Mouse (Mus musculus) thymus, adult 2 months (tissue): ENCODE data around the gene Rheb. TPM values are rescaled to one million over a fixed set of nuclear protein-coding genes. Genes with fewer than 3 reads are reported as not detected.

ENCODE experiments used
- DNase-seq: peaks from one replicate; pipeline ENCODE4 v3.0.0; 2021
- H3K27ac ChIP-seq: fragments of 200-500 bp; 2 replicates; pipeline ENCODE4 v1.5.1; 2012; ENCODE audit warnings: low read length, control low read depth; ENCODE audit not compliant: control insufficient read depth, insufficient read depth
- H3K27me3 ChIP-seq: fragments of 200-500 bp; 2 replicates; pipeline ENCODE4 v1.6.1; 2012; ENCODE audit warnings: mild to moderate bottlenecking, low read length, moderate library complexity, mixed read lengths; ENCODE audit not compliant: control insufficient read depth, insufficient read depth
- H3K36me3 ChIP-seq: fragments of 200-500 bp; 2 replicates; pipeline ENCODE4 v1.6.1; 2012; ENCODE audit warnings: mild to moderate bottlenecking, low read length, moderate library complexity; ENCODE audit not compliant: control insufficient read depth, insufficient read depth
- H3K4me1 ChIP-seq: fragments of 200-500 bp; replicated peaks from 2 replicates; pipeline ENCODE4 v1.6.1; 2012; ENCODE audit warnings: low read length; ENCODE audit not compliant: control insufficient read depth, insufficient read depth
- H3K4me3 ChIP-seq: fragments of 200-500 bp; 2 replicates; pipeline ENCODE4 v1.5.1; 2012; ENCODE audit warnings: mild to moderate bottlenecking, low read length, control low read depth, moderate library complexity; ENCODE audit not compliant: control insufficient read depth, insufficient read depth
- CTCF ChIP-seq: fragments of 200-500 bp; IDR thresholded peaks from 2 replicates; pipeline ENCODE4 v1.5.1; 2012; ENCODE audit warnings: mild to moderate bottlenecking, control low read depth, low read length, moderate library complexity, borderline replicate concordance; ENCODE audit not compliant: control insufficient read depth, poor library complexity, insufficient read depth; ENCODE audit errors: extremely low read depth
- POLR2A ChIP-seq: fragments of 200-500 bp; IDR thresholded peaks from 2 replicates; pipeline ENCODE4 v1.6.1; 2012; ENCODE audit warnings: mild to moderate bottlenecking, low read length, control low read depth, moderate library complexity; ENCODE audit not compliant: control insufficient read depth, poor library complexity, insufficient read depth; ENCODE audit errors: extremely low read depth
- WGBS: fragments of 180-500 bp; shearing (Covaris S2); methylation state at CpG from one replicate; pipeline ENCODE4 v1.1.7; 2018; 5-methylcytosine and 5-hydroxymethylcytosine counted together
- polyA plus RNA-seq: library from polyadenylated mRNA; depleted of rRNA; stranded (reverse); fragments of >200 nt; gene quantifications from 2 replicates; pipeline ENCODE4 v1.2.3, GENCODE M21; 2012

Gene Rheb
- polyA plus RNA-seq, 1 experiment, result 23.1 TPM

GRCm38 (mm10) chr5:24801841-24802624 is 40.4 kb downstream of the Rheb start:
- Histone ChIP-seq H3K4me1 (no peaks in the 10 kb centered on the region), H3K36me3 (peaks cover 35% of the 10 kb centered on the region), H3K4me3 (no peak overlapping the region), H3K27ac (no peak overlapping the region), H3K27me3 (no peaks in the 10 kb centered on the region)
- 91% methylated on average over 6 of the region's 6 CpGs for WGBS
- no peak for DNase-seq
- TF ChIP-seq POLR2A, result no peak
- TF ChIP-seq CTCF, result no peak

GRCm38 (mm10) chr5:24800416-24800815 is 42.0 kb downstream of the Rheb start:
- TF ChIP-seq POLR2A, result no peak
- TF ChIP-seq CTCF, result no peak
- peak; percentile 23 for DNase-seq
- no peak overlapping the region for H3K27ac ChIP-seq
- peaks cover 21% of the 10 kb centered on the region for H3K36me3 ChIP-seq
- H3K4me3 ChIP-seq, result no peak overlapping the region
- no peaks in the 10 kb centered on the region for H3K27me3 ChIP-seq
- H3K4me1 ChIP-seq, result no peaks in the 10 kb centered on the region

GRCm38 (mm10) chr5:24798639-24799038 is 43.8 kb downstream of the Rheb start:
- no peak for DNase-seq
- Histone ChIP-seq H3K36me3 (peaks cover 5% of the 10 kb centered on the region), H3K27me3 (no peaks in the 10 kb centered on the region), H3K4me1 (no peaks in the 10 kb centered on the region), H3K27ac (no peak overlapping the region), H3K4me3 (no peak overlapping the region)
- TF ChIP-seq CTCF (no peak), POLR2A (no peak)
- 92% methylated on average over 10 of the region's 10 CpGs for WGBS

DNA sequence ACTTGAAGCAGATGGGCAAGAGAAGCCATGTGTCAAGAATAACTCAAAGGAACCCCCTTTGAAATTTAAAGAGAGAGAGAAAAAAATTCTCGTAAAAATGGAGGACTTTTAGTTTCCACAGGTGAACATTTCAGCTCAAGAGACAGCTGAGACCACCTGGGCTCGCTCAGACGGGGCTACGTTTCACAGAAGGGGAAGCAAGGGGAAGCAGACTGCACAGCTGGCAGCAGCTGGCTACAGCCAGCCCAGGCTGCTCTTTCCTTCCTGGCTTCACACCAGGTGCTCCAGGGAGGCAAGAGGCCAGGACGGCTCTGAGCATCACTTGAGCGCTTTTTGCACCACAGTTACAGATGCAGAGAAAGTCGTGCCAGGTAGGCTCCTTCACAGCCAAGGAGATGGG is 44.6 kb downstream of the Rheb start:
- H3K27ac ChIP-seq, result no peak overlapping the region
- DNase-seq, result no peak
- no peak for TF ChIP-seq CTCF
- TF ChIP-seq POLR2A, result no peak
- H3K27me3 ChIP-seq, result no peaks in the 10 kb centered on the region
- H3K4me3 ChIP-seq, result no peak overlapping the region
- H3K4me1 ChIP-seq, result no peaks in the 10 kb centered on the region
- WGBS, result 10% methylated on average over 7 of the region's 7 CpGs
- no peaks in the 10 kb centered on the region for H3K36me3 ChIP-seq

GRCm38 (mm10) chr5:24792961-24793360 is 49.5 kb downstream of the Rheb start:
- Histone ChIP-seq H3K27ac (no peak overlapping the region), H3K36me3 (no peaks in the 10 kb centered on the region), H3K4me1 (no peaks in the 10 kb centered on the region), H3K27me3 (no peaks in the 10 kb centered on the region), H3K4me3 (no peak overlapping the region)
- TF ChIP-seq POLR2A, result no peak
- TF ChIP-seq CTCF, result no peak
- DNase-seq, result no peak
- WGBS, result 88% methylated on average over 7 of the region's 7 CpGs

- DNase-seq, result no peak
- H3K27ac ChIP-seq, result no peak overlapping the region
- no peaks in the 10 kb centered on the region for H3K27me3 ChIP-seq
- no peak overlapping the region for H3K4me3 ChIP-seq
- H3K36me3 ChIP-seq, result no peaks in the 10 kb centered on the region
- TF ChIP-seq CTCF (no peak), POLR2A (no peak)
- 95% methylated on average over 4 of the region's 4 CpGs for WGBS
- no peaks in the 10 kb centered on the region for H3K4me1 ChIP-seq
Measured at GRCm38 (mm10) chr5:24782957-24783356, 59.5 kb downstream of the Rheb start.

DNA sequence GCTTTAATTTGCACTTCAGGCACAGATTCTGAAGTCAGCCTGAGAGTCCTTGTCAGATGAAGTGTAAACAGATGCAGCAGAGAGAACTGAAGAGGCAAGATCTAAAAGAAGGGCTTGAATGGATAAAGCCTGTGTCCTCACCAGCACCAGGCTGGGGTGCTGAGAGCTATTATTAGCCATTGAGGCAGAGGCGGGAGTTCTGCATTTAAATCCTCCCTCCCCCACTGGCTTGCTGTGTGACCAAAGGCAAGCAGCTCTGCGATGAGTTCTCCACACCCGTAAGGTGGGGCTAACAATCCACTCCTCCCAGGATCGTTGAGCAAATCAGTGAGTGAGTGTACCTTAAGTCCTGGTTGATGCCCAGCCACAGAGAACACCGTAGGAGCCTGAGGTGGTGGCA is 61.4 kb downstream of the Rheb start:
- WGBS, result 64% methylated on average over 5 of the region's 5 CpGs
- H3K36me3 ChIP-seq, result no peaks in the 10 kb centered on the region
- DNase-seq, result no peak
- no peak overlapping the region for H3K4me3 ChIP-seq
- H3K27ac ChIP-seq, result no peak overlapping the region
- no peaks in the 10 kb centered on the region for H3K27me3 ChIP-seq
- peaks cover 6% of the 10 kb centered on the region for H3K4me1 ChIP-seq
- TF ChIP-seq CTCF, result no peak
- TF ChIP-seq POLR2A, result no peak
